Mouse (Mus musculus) bone marrow, adult 2 months (tissue): Measurements from ENCODE around the gene BC048562. TPM values are rescaled to one million over a fixed set of nuclear protein-coding genes. Genes with fewer than 3 reads are reported as not detected.

ENCODE experiments used
- H3K27ac ChIP-seq: fragments of 200-500 bp; 2 replicates; pipeline ENCODE4 v1.5.1; 2012; ENCODE audit warnings: low read depth, mild to moderate bottlenecking, control low read depth, inconsistent platforms, low read length; ENCODE audit not compliant: control insufficient read depth, poor library complexity, insufficient read depth
- H3K4me1 ChIP-seq: fragments of 200-500 bp; 2 replicates; pipeline ENCODE4 v1.6.1; 2011; ENCODE audit warnings: low read length; ENCODE audit not compliant: control insufficient read depth, insufficient read depth
- H3K4me3 ChIP-seq: fragments of 200-500 bp; replicated peaks from 2 replicates; pipeline ENCODE3; 2011; ENCODE audit warnings: mild to moderate bottlenecking, low read depth, low read length, control low read depth; ENCODE audit not compliant: control insufficient read depth
- CTCF ChIP-seq: fragments of 200-500 bp; IDR thresholded peaks from 2 replicates; pipeline ENCODE4 v1.5.1; 2011; ENCODE audit warnings: low read length, control low read depth; ENCODE audit not compliant: control insufficient read depth, insufficient read depth
- POLR2A ChIP-seq: fragments of 200-500 bp; IDR thresholded peaks from 2 replicates; pipeline ENCODE4 v1.6.1; 2011; ENCODE audit warnings: low read depth, mild to moderate bottlenecking, control low read depth, low read length, borderline replicate concordance; ENCODE audit not compliant: control insufficient read depth
- WGBS: fragments of 180-500 bp; shearing (Covaris S2); methylation state at CpG from one replicate; pipeline ENCODE4 v1.1.7; 2018; 5-methylcytosine and 5-hydroxymethylcytosine counted together
- polyA plus RNA-seq: library from polyadenylated mRNA; stranded (reverse); fragments of >200 nt; gene quantifications from 2 replicates; pipeline ENCODE4 v1.2.4, GENCODE M21; 2011; ENCODE audit warnings: low replicate concordance; ENCODE audit not compliant: missing spikeins, insufficient read depth, insufficient read length

Gene BC048562
- polyA plus RNA-seq, 1 experiment: not detected

DNA sequence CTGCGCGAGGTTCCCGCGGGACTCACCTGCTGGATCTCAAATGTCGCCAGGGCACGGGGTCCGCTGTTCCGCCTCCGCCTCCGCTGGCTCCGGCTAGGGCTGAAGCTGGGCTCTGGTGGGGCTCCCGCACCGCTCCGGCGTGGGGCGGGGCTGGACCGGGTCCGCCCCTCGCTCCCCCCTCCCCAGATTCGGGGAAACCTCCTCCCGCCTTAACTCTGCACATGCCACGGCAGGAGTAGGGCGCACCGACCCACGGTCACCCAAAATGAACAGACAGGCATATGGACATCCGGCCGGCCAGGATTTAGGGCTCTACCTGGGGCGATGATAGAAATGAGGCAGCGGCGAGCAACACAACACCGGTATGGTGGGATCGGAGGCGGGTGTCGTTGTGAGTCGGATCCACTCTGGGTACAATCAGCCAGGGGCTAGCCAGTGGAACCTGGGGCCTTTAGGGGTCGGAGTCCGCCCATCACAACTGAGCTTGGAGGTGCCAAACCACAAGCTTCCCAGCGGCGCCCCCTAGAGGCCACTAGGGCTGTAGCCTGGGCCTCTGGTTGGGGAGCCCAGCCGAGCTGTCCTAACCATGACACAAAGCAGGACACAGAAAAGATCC is 16.1 kb downstream of the BC048562 start:
- H3K27ac ChIP-seq: no peak overlapping the region; the same call in 1 of the 2 replicates
- no peak for TF ChIP-seq POLR2A
- TF ChIP-seq CTCF: peak; percentile 74
- H3K4me3 ChIP-seq: peak overlapping the region; percentile 77
- 2% methylated on average over 40 of the region's 40 CpGs for WGBS
- no peaks in the 10 kb centered on the region for H3K4me1 ChIP-seq

GRCm38 (mm10) chr9:108452911-108453310 is 16.6 kb downstream of the BC048562 start:
- TF ChIP-seq CTCF: no peak
- TF ChIP-seq POLR2A: no peak
- Histone ChIP-seq H3K4me3 (no peak overlapping the region), H3K4me1 (no peaks in the 10 kb centered on the region), H3K27ac (no peak overlapping the region)
- 55% methylated on average over 6 of the region's 6 CpGs for WGBS

DNA sequence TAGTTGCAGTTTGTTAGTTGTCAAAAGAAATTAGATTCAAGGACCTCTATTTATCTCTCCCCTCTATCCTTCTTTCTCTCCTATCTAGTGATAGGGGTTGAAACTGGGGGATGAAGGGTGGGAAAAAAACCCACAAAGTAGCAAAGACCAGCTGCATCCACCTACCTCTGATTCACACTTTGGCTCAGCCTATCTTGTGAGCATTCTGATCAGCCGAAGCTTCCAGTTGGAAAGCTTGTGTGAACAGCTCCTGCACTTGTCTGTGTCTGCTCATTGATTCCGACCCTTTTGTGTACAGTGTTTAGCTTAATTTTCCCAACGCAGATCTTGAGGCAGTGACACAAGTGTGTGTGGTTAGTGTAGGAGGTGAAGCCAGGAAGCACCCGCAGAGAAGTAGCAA is 17.2 kb downstream of the BC048562 start:
- TF ChIP-seq CTCF (no peak), POLR2A (no peak)
- Histone ChIP-seq H3K4me1 (no peaks in the 10 kb centered on the region), H3K27ac (no peak overlapping the region), H3K4me3 (no peak overlapping the region)
- WGBS: 41% methylated on average over 4 of the region's 4 CpGs

DNA sequence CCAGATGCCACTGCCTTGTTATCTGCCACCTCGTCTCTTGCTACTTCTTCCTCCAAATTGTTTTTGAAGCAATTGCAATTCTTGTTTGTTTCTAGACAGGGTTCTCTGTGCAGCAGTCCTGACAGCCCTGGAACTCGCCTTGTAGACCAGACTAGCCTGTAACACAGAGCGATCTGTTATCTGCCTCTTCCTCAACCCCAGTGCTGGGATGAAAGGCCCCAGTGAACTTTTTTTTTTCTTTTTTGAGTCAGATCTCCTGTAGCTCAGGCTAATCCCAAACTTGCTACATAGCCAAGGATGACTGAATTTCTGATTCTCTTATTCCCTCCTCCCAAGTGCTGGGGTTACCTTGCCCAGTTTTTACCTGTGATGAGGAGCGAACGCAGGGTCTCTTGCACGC is 18.1 kb downstream of the BC048562 start:
- Histone ChIP-seq H3K4me3 (no peak overlapping the region), H3K27ac (no peak overlapping the region), H3K4me1 (no peaks in the 10 kb centered on the region)
- WGBS: 79% methylated on average over 6 of the region's 6 CpGs
- TF ChIP-seq CTCF: no peak
- no peak for TF ChIP-seq POLR2A

- Histone ChIP-seq H3K4me1 (no peaks in the 10 kb centered on the region), H3K4me3 (no peak overlapping the region), H3K27ac (no peak overlapping the region)
- no peak for TF ChIP-seq POLR2A
- TF ChIP-seq CTCF: no peak
- 67% methylated on average over 12 of the region's 12 CpGs for WGBS
Measured at GRCm38 (mm10) chr9:108455747-108456571, 19.7 kb downstream of the BC048562 start.

DNA sequence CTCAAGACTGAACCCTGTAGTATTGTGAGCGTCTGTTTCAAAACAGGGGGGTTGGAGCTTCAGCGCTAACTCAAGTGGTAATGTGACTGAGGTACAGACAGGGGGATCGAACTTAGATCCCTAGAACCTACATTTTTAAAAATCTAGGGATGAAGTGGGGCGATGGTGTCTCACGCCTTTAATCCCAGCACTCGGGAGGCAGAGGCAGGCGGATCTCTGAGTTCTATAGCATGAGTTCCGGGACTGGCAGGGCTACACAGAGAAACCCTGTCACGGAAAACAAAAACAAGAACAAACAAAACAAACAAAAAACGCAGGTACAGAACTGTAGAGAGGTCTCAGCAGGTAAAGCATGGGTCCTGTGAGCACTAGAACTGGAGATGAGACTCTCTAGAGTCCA is 20.7 kb downstream of the BC048562 start:
- no peak overlapping the region for H3K27ac ChIP-seq
- H3K4me1 ChIP-seq: peaks cover 2% of the 10 kb centered on the region
- TF ChIP-seq CTCF (no peak), POLR2A (no peak)
- no peak overlapping the region for H3K4me3 ChIP-seq
- WGBS: 87% methylated on average over 10 of the region's 10 CpGs

GRCm38 (mm10) chr9:108459939-108460318 is 23.6 kb downstream of the BC048562 start:
- Histone ChIP-seq H3K4me3 (peak overlapping the region; percentile 76), H3K4me1 (peaks cover 2% of the 10 kb centered on the region), H3K27ac (no peak overlapping the region)
- 65% methylated on average over 1 of the region's 1 CpGs for WGBS
- TF ChIP-seq POLR2A: no peak
- TF ChIP-seq CTCF: no peak

GRCm38 (mm10) chr9:108460319-108461178 is 24.3 kb downstream of the BC048562 start, which contains the start of gene Ccdc71:
Gene Ccdc71 (plus strand): TSS chr9:108460527.
- WGBS: under 1% methylated on average over 50 of the region's 52 CpGs
- Histone ChIP-seq H3K27ac (peak within 1 kb of the TSS; percentile 55), H3K4me1 (peaks cover 2% of the 10 kb centered on the region), H3K4me3 (peak within 1 kb of the TSS; percentile 76)
- TF ChIP-seq POLR2A: peak; percentile 48; the same call in 1 of the 2 replicates
- TF ChIP-seq CTCF: no peak
